Mouse (Mus musculus) hindbrain, embryonic 16.5 days (tissue): ENCODE data around the gene Steap2. TPM values are rescaled to one million over a fixed set of nuclear protein-coding genes. Genes with fewer than 3 reads are reported as not detected.

ENCODE experiments used
- ATAC-seq: fragments of 200-750 bp; cut with Nextera tagmentation; 2 replicates; pipeline ENCODE4 v1.8.0; 2017; ENCODE audit warnings: moderate TSS enrichment, moderate library complexity
- H3K27ac ChIP-seq: fragments of 300-500 bp; sonication (generic); 2 replicates; pipeline ENCODE4 v1.5.1; 2014; ENCODE audit warnings: low read depth, mild to moderate bottlenecking, control low read depth, low read length, moderate library complexity
- H3K27me3 ChIP-seq: fragments of 300-500 bp; sonication (generic); replicated peaks from 2 replicates; pipeline ENCODE4 v1.6.1; 2014; ENCODE audit warnings: low read length; ENCODE audit not compliant: control insufficient read depth, insufficient read depth
- H3K36me3 ChIP-seq: fragments of 300-500 bp; sonication (generic); 2 replicates; pipeline ENCODE4 v1.6.1; 2014; ENCODE audit warnings: mild to moderate bottlenecking, low read length, moderate library complexity, mixed read lengths; ENCODE audit not compliant: control insufficient read depth, insufficient read depth
- H3K4me1 ChIP-seq: fragments of 300-500 bp; sonication (generic); 2 replicates; pipeline ENCODE4 v1.6.1; 2014; ENCODE audit warnings: low read depth, low read length; ENCODE audit not compliant: control insufficient read depth, insufficient read depth
- H3K4me2 ChIP-seq: fragments of 300-500 bp; sonication (generic); 2 replicates; pipeline ENCODE4 v1.6.1; 2014; ENCODE audit warnings: mild to moderate bottlenecking, low read length, control low read depth, moderate library complexity
- H3K4me3 ChIP-seq: fragments of 300-500 bp; sonication (generic); 2 replicates; pipeline ENCODE4 v1.5.1; 2014; ENCODE audit warnings: mild to moderate bottlenecking, low read length, control low read depth, moderate library complexity
- H3K9ac ChIP-seq: fragments of 300-500 bp; sonication (generic); 2 replicates; pipeline ENCODE4 v1.6.1; 2014; ENCODE audit warnings: low read depth, mild to moderate bottlenecking, control low read depth, low read length, moderate library complexity
- H3K9me3 ChIP-seq: fragments of 300-500 bp; sonication (generic); 2 replicates; pipeline ENCODE4 v1.6.1; 2014; ENCODE audit warnings: mild to moderate bottlenecking, low read length, moderate library complexity; ENCODE audit not compliant: control insufficient read depth
- WGBS: fragments of 180-500 bp; shearing (Covaris S2); extraction: QIAGEN DNeasy Blood & Tissue Kit; methylation state at CpG from one replicate; pipeline ENCODE4 v1.1.7; 2014; 5-methylcytosine and 5-hydroxymethylcytosine counted together
- polyA plus RNA-seq: library from polyadenylated mRNA; unstranded; fragments of >200 nt; fragmentation: Nextera tagmentation; extraction: Ambion mirVana; gene quantifications from 2 replicates; pipeline ENCODE4 v1.2.1, GENCODE M21; 2015

Steap2 gene
- 6.2 and 6.5 TPM in 2 replicates for polyA plus RNA-seq

DNA sequence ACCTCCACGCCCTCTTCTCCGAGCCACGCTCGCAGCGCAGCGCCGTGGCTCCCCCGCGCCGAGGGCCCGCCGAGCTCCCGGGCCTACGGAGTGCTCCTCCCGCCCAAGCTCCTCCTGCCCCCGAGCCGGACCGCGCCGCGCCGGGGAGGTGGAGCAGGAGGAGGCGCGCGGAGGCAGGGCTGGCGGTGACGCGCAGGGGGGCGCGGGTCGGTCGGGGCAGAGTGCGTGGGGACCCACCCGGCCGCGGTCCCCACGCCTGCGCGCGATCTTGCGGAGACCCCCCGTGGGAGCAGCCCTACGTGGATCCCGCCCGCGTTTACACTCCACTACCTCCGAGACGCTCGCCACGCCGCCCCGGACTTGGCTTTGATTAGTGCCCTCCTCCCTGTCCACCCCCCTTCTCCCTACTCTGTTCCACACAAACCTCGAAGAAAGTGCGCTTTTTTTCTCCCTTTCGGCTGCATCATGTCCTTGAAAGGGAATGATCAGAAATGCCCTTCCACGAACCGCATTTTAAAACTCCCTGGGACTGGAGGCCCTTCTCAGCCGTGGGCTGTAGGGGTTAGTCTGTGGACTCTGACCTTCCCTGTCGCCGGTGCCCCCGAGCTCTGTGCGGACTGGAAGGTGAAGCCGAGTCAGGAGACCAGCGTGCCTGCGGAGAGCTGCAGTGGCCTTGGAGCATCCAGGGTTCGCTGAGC lies at the start of gene Steap2:
Gene Steap2, minus strand, starts transcription at position 623 of the 698 bp plus-strand sequence.
- 0 out of 2 replicates have a peak, but pooled peaks cover 4% of the 10 kb centered on the region for H3K4me1 ChIP-seq
- peak; percentile 92 for ATAC-seq
- H3K4me2 ChIP-seq: peak within 1 kb of the TSS; percentile 63
- H3K27ac ChIP-seq: peak within 1 kb of the TSS; percentile 39
- H3K9ac ChIP-seq: peak within 1 kb of the TSS; percentile 93
- WGBS: under 1% methylated on average over 38 of the region's 66 CpGs
- no peaks in the 10 kb centered on the region for H3K27me3 ChIP-seq
- no peaks in the 10 kb centered on the region for H3K9me3 ChIP-seq
- peak within 1 kb of the TSS; percentile 88 for H3K4me3 ChIP-seq
- no peaks in the 10 kb centered on the region for H3K36me3 ChIP-seq

- ATAC-seq: no peak
- Histone ChIP-seq H3K4me3 (no peak overlapping the region), H3K27ac (no peak overlapping the region), H3K4me1 (no peaks in the 10 kb centered on the region), H3K9me3 (no peaks in the 10 kb centered on the region), H3K4me2 (no peak overlapping the region), H3K36me3 (no peaks in the 10 kb centered on the region), H3K27me3 (no peaks in the 10 kb centered on the region), H3K9ac (no peak overlapping the region)
- 96% methylated on average over 9 of the region's 9 CpGs for WGBS
Measured at GRCm38 (mm10) chr5:5734445-5734844, 40.1 kb upstream of the Steap2 start.

DNA sequence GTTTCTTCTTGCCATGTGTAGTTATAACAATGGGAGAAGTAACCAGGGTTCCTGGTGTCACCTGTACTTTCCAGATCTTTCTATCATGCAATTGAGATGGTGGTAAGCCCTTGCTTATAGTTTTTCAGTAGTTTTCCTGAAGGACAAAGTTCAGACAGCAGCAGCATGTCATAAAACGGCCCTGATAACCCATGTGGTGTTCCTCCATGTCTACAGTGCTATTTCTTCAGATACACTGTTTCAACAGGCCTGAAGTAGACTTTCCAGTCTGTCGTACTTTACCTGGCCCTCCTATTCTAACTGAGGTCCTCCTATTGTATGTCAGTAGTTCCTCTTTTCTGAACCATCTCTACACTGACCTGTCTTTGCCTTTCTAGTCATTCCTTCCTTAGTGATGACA lies 38.5 kb upstream of the Steap2 start:
- H3K27ac ChIP-seq: no peak overlapping the region
- no peaks in the 10 kb centered on the region for H3K9me3 ChIP-seq
- H3K9ac ChIP-seq: no peak overlapping the region
- H3K27me3 ChIP-seq: no peaks in the 10 kb centered on the region
- WGBS: 78% methylated on average over 2 of the region's 2 CpGs
- no peak for ATAC-seq
- no peak overlapping the region for H3K4me2 ChIP-seq
- H3K4me3 ChIP-seq: no peak overlapping the region
- H3K4me1 ChIP-seq: no peaks in the 10 kb centered on the region
- H3K36me3 ChIP-seq: no peaks in the 10 kb centered on the region

- WGBS: 98% methylated on average over 3 of the region's 3 CpGs
- no peaks in the 10 kb centered on the region for H3K9me3 ChIP-seq
Measured at GRCm38 (mm10) chr5:5732208-5732607, 37.8 kb upstream of the Steap2 start.

DNA sequence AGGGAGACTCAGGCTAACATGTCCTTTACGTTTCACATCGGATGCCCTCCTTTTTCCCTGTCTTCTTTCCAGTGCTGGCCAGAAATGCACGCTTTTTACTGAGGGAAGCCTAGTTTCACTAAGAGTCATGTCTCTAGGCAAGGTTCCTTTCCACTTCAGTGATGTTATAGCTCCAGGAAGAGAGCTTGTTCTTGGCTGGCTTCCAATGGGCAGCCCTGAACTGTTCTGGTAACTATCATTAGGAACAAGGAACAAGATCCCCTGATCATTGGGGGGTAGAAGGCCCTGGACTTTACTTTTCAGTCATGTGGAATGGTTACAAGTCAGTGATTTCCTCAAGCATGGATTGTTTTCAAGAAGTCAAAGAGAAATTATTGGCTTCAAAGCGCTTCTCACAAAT lies 35.5 kb upstream of the Steap2 start:
- Histone ChIP-seq H3K4me1 (no peaks in the 10 kb centered on the region), H3K9me3 (no peaks in the 10 kb centered on the region), H3K4me3 (no peak overlapping the region), H3K36me3 (no peaks in the 10 kb centered on the region), H3K4me2 (no peak overlapping the region), H3K27me3 (no peaks in the 10 kb centered on the region), H3K9ac (no peak overlapping the region), H3K27ac (no peak overlapping the region)
- 92% methylated on average over 4 of the region's 4 CpGs for WGBS
- no peak for ATAC-seq

More at GRCm38 (mm10) chr5:5732208-5732607, 37.8 kb upstream of the Steap2 start:
- no peak overlapping the region for H3K4me2 ChIP-seq
- no peaks in the 10 kb centered on the region for H3K36me3 ChIP-seq
- H3K4me1 ChIP-seq: no peaks in the 10 kb centered on the region
- no peak overlapping the region for H3K4me3 ChIP-seq
- no peak overlapping the region for H3K9ac ChIP-seq
- no peak overlapping the region for H3K27ac ChIP-seq
- no peak for ATAC-seq
- H3K27me3 ChIP-seq: no peaks in the 10 kb centered on the region

GRCm38 (mm10) chr5:5722217-5722616 lies 27.8 kb upstream of the Steap2 start:
- 72% methylated on average over 7 of the region's 7 CpGs for WGBS
- Histone ChIP-seq H3K4me3 (no peak overlapping the region), H3K9me3 (no peaks in the 10 kb centered on the region), H3K4me2 (no peak overlapping the region), H3K27ac (no peak overlapping the region), H3K9ac (no peak overlapping the region), H3K36me3 (no peaks in the 10 kb centered on the region), H3K27me3 (no peaks in the 10 kb centered on the region), H3K4me1 (no peaks in the 10 kb centered on the region)
- ATAC-seq: no peak

DNA sequence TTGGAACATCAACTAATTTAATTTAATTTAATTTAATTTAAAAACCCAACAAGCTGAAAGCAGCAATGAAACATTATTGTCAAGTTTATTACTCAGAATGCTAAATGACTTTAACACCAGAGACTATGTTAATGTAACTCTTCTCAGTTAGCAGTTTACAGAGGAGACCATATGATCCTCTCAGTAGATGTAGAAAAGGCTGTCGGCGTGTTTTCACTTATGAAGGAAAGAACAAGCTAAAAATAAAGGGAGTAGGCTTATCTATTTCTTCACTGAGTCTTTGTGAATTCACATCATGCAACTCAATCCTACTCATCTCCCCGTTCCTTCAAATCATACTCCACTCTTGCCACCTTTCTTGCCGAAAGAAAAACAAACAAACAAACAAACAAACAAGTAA lies 16.7 kb upstream of the Steap2 start:
- H3K4me2 ChIP-seq: no peak overlapping the region
- H3K4me1 ChIP-seq: no peaks in the 10 kb centered on the region
- no peak overlapping the region for H3K9ac ChIP-seq
- no peaks in the 10 kb centered on the region for H3K27me3 ChIP-seq
- no peak overlapping the region for H3K4me3 ChIP-seq
- no peaks in the 10 kb centered on the region for H3K36me3 ChIP-seq
- 91% methylated on average over 4 of the region's 4 CpGs for WGBS
- no peak for ATAC-seq
- no peaks in the 10 kb centered on the region for H3K9me3 ChIP-seq
- H3K27ac ChIP-seq: no peak overlapping the region

DNA sequence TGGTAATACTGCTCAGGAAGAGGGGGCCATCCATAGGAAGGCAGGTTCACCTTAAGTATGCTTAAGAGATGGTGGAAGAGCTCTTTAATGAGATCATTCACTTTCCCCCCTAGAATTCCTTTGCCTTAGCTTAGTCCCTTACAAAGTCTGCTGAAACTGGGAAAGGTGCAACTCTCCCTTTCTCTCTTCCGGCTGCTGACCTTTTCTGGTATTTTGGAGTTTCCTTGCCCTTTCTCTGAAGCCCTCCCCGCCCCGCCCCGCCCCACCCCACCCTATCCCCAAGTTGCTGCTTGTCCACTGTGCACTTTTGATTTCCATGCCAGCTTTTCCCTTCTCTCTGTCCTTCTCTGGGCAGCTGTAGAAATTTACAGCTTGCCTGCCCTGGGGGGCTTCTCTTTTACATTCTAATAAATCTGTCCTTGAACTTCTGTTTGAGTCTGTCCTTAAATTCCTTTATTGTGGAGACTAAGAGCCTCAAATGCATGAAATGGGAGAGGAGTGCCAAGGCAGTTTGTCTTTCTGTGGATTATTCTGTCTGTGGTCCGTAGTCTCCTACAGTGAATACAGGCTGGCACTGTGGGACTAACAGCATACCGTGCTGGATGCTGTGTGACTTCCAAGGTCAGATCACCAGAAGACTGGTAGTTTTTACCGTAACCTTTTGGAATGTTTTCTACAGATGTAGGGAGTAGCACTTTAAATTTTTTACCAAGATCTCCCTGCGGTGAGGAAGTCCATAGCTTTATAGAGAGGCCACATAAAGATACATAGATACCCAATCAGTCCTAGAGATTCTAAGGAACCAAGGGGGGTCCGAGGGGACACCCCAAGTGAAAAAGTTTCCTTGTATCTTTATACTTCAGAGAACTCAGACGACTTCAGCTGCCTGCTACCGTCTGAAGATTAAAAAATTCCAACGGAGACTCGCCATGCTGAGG lies 13.2 kb upstream of the Steap2 start:
- H3K4me3 ChIP-seq: no peak overlapping the region
- ATAC-seq: no peak
- no peaks in the 10 kb centered on the region for H3K27me3 ChIP-seq
- H3K27ac ChIP-seq: no peak overlapping the region
- H3K4me1 ChIP-seq: no peaks in the 10 kb centered on the region
- WGBS: 66% methylated on average over 13 of the region's 13 CpGs
- no peak overlapping the region for H3K9ac ChIP-seq
- H3K9me3 ChIP-seq: no peaks in the 10 kb centered on the region
- H3K4me2 ChIP-seq: no peak overlapping the region
- H3K36me3 ChIP-seq: no peaks in the 10 kb centered on the region

DNA sequence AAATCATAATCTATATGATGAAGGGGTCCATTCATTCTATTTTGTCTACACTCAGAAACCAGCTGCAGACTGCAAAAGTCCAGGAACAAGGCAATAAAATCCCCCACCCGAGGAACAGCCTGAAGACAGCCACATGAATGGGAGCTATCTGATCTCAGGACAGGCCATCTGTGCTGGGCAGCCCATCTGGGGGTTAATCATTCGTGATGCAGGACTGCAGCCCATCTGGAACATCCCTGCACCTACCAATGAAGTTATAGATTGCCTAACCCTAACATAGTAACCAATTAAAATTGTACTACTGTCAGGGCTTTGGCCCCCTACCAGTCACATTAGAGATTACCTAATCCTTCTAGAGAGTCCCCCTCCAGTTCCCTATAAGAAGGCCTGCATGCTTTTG lies 10.6 kb upstream of the Steap2 start:
- Histone ChIP-seq H3K36me3 (no peaks in the 10 kb centered on the region), H3K4me3 (no peak overlapping the region), H3K9me3 (no peaks in the 10 kb centered on the region), H3K9ac (no peak overlapping the region), H3K27ac (no peak overlapping the region), H3K27me3 (no peaks in the 10 kb centered on the region), H3K4me2 (no peak overlapping the region), H3K4me1 (no peaks in the 10 kb centered on the region)
- 45% methylated on average over 2 of the region's 2 CpGs for WGBS
- ATAC-seq: no peak
